Mouse (Mus musculus) forebrain, postnatal 0 days (tissue): ENCODE measurements around the gene Nadk2. TPM values are rescaled to one million over a fixed set of nuclear protein-coding genes. Genes with fewer than 3 reads are reported as not detected.

ENCODE experiments used
- ATAC-seq: fragments of 200-750 bp; cut with Nextera tagmentation; 2 replicates; pipeline ENCODE4 v1.8.0; 2017; ENCODE audit warnings: mild to moderate bottlenecking, moderate library complexity
- DNase-seq: peaks from one replicate; pipeline ENCODE4 v3.0.0-alpha.2; 2015
- H3K27ac ChIP-seq: fragments of 300-500 bp; sonication (generic); 2 replicates; pipeline ENCODE4 v1.5.1; 2014; ENCODE audit warnings: low read depth, mild to moderate bottlenecking, antibody characterized with exemption, low read length, moderate library complexity, mixed read lengths
- H3K27me3 ChIP-seq: fragments of 300-500 bp; sonication (generic); 2 replicates; pipeline ENCODE4 v1.6.1; 2014; ENCODE audit warnings: mild to moderate bottlenecking, low read length, mixed read lengths; ENCODE audit not compliant: insufficient read depth
- H3K36me3 ChIP-seq: fragments of 300-500 bp; sonication (generic); 2 replicates; pipeline ENCODE4 v1.6.1; 2014; ENCODE audit warnings: mild to moderate bottlenecking, moderate library complexity; ENCODE audit not compliant: insufficient read depth
- H3K4me1 ChIP-seq: fragments of 300-500 bp; sonication (generic); 2 replicates; pipeline ENCODE4 v1.6.1; 2014; ENCODE audit warnings: antibody characterized with exemption; ENCODE audit not compliant: insufficient read depth
- H3K4me2 ChIP-seq: fragments of 300-500 bp; sonication (generic); 2 replicates; pipeline ENCODE4 v1.6.1; 2014; ENCODE audit warnings: low read depth, mild to moderate bottlenecking, moderate library complexity
- H3K4me3 ChIP-seq: fragments of 300-500 bp; sonication (generic); 2 replicates; pipeline ENCODE4 v1.5.1; 2014; ENCODE audit warnings: low read depth, low read length, mixed read lengths
- H3K9ac ChIP-seq: fragments of 300-500 bp; sonication (generic); 2 replicates; pipeline ENCODE4 v1.6.1; 2014; ENCODE audit warnings: mild to moderate bottlenecking
- H3K9me3 ChIP-seq: fragments of 300-500 bp; sonication (generic); 2 replicates; pipeline ENCODE4 v1.6.1; 2016; ENCODE audit warnings: low read length
- CTCF ChIP-seq: sonication (generic); IDR thresholded peaks from 2 replicates; pipeline ENCODE4 v1.5.1; 2016; ENCODE audit warnings: antibody characterized with exemption, control low read depth, low read depth
- WGBS: fragments of 180-500 bp; shearing (Covaris S2); extraction: QIAGEN DNeasy Blood & Tissue Kit; methylation state at CpG from one replicate; pipeline ENCODE4 v1.1.7; 2014; 5-methylcytosine and 5-hydroxymethylcytosine counted together
- polyA plus RNA-seq: library from polyadenylated mRNA; unstranded; fragments of >200 nt; fragmentation: Nextera tagmentation; extraction: Ambion mirVana; gene quantifications from 2 replicates; pipeline ENCODE4 v1.2.1, GENCODE M21; 2015
- total RNA-seq: library from RNA; depleted of rRNA; stranded (reverse); fragments of >200 nt; gene quantifications from 2 replicates; pipeline ENCODE4 v1.2.3, GENCODE M21; 2014; rRNA removed

Gene Nadk2
- total RNA-seq: 30.7 and 33.3 TPM in 2 replicates
- polyA plus RNA-seq: 19.3 and 22.6 TPM in 2 replicates

- WGBS: 1% methylated on average over 33 of the region's 54 CpGs
- peak within 1 kb of the TSS; percentile 90 for H3K4me3 ChIP-seq
- H3K27me3 ChIP-seq: no peaks in the 10 kb centered on the region
Measured at GRCm38 (mm10) chr15:9070912-9071555, at the start of gene Nadk2. Gene Nadk2, plus strand, starts transcription at chr15:9071260.

DNA sequence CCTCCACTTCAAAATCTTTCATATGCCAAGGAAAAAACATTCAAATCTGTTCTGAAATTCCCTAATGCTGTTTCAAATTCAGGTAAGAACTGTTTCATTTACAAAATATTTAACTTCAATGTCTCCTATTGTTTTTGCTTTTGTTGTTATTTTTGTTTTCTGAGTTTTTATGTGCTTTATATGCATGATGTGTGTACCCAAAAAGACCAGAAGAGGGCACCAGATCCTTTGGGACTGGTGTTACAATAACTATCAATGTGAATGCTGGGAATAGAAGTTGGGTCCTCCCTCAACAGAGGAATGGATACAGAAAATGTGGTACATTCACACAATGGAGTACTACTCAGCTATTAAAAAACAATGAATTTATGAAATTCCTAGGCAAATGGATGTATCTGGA, 15.4 kb upstream of the Nadk2 start:
- Histone ChIP-seq H3K4me1 (no peaks in the 10 kb centered on the region), H3K4me3 (no peak overlapping the region), H3K9ac (no peak overlapping the region), H3K4me2 (no peak overlapping the region), H3K36me3 (no peaks in the 10 kb centered on the region), H3K9me3 (no peaks in the 10 kb centered on the region), H3K27ac (no peak overlapping the region), H3K27me3 (no peaks in the 10 kb centered on the region)
- no peak for TF ChIP-seq CTCF
- ATAC-seq (no peak), DNase-seq (no peak)

More at GRCm38 (mm10) chr15:9070912-9071555, at the start of gene Nadk2:
- no peak for TF ChIP-seq CTCF
- H3K4me2 ChIP-seq: peak within 1 kb of the TSS; percentile 87
- no peaks in the 10 kb centered on the region; the same call in 1 of the 2 replicates for H3K4me1 ChIP-seq
- peak within 1 kb of the TSS; percentile 88 for H3K27ac ChIP-seq
- ATAC-seq (peak; percentile 98), DNase-seq (peak; percentile 98)
- no peaks in the 10 kb centered on the region for H3K36me3 ChIP-seq
- H3K9ac ChIP-seq: peak within 1 kb of the TSS; percentile 89
- H3K9me3 ChIP-seq: no peaks in the 10 kb centered on the region

DNA sequence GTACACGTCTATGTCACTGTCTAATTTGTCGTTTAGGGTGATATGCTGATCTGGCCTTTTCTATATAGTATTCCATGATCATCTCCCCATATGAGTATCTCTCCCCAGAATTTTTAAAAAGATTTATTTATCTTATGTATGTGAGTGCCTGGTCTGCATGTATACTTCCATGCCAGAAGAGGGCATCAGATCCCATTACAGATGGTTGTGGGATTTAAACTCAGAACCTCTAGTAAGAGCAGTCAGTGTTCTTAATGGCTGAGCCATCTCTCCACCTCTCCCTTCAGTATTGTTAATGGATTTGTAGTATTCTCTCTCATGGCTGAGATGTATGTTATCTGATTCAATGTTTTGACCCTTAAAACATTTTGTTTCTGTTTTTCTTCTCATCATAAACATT, 11.2 kb upstream of the Nadk2 start:
- DNase-seq: no peak
- no peaks in the 10 kb centered on the region for H3K36me3 ChIP-seq
- no peaks in the 10 kb centered on the region for H3K9me3 ChIP-seq
- 87% methylated on average over 2 of the region's 2 CpGs for WGBS
- H3K4me1 ChIP-seq: no peaks in the 10 kb centered on the region
- H3K4me2 ChIP-seq: no peak overlapping the region
- no peak overlapping the region for H3K9ac ChIP-seq
- H3K27me3 ChIP-seq: no peaks in the 10 kb centered on the region
- no peak overlapping the region for H3K27ac ChIP-seq
- no peak overlapping the region for H3K4me3 ChIP-seq
- no peak for TF ChIP-seq CTCF
- ATAC-seq: no peak

GRCm38 (mm10) chr15:9061150-9061882, 9.7 kb upstream of the Nadk2 start:
- TF ChIP-seq CTCF: no peak

GRCm38 (mm10) chr15:9068881-9069280, 2.2 kb upstream of the Nadk2 start:
- DNase-seq (no peak), ATAC-seq (no peak)
- Histone ChIP-seq H3K27me3 (no peaks in the 10 kb centered on the region), H3K4me3 (no peak overlapping the region), H3K9me3 (no peaks in the 10 kb centered on the region), H3K27ac (no peak overlapping the region), H3K4me1 (no peaks in the 10 kb centered on the region; the same call in 1 of the 2 replicates), H3K4me2 (no peak overlapping the region), H3K9ac (no peak overlapping the region), H3K36me3 (no peaks in the 10 kb centered on the region)
- no peak for TF ChIP-seq CTCF
- 89% methylated on average over 4 of the region's 4 CpGs for WGBS

More at GRCm38 (mm10) chr15:9061150-9061882, 9.7 kb upstream of the Nadk2 start:
- Histone ChIP-seq H3K4me1 (no peaks in the 10 kb centered on the region), H3K27me3 (no peaks in the 10 kb centered on the region), H3K9ac (no peak overlapping the region), H3K36me3 (no peaks in the 10 kb centered on the region), H3K4me3 (no peak overlapping the region), H3K9me3 (no peaks in the 10 kb centered on the region), H3K4me2 (no peak overlapping the region), H3K27ac (no peak overlapping the region)
- no peak for DNase-seq
- 48% methylated on average over 7 of the region's 7 CpGs for WGBS
- ATAC-seq: peak; percentile 86

GRCm38 (mm10) chr15:9070353-9070752, 707 bp upstream of the Nadk2 start:
- Histone ChIP-seq H3K4me2 (peak overlapping the region; percentile 87), H3K4me3 (peak overlapping the region; percentile 90), H3K9me3 (no peaks in the 10 kb centered on the region), H3K36me3 (no peaks in the 10 kb centered on the region), H3K27me3 (no peaks in the 10 kb centered on the region), H3K9ac (peak overlapping the region; percentile 89), H3K4me1 (no peaks in the 10 kb centered on the region; the same call in 1 of the 2 replicates), H3K27ac (peak overlapping the region; percentile 88; the same call in 1 of the 2 replicates)
- DNase-seq (no peak), ATAC-seq (no peak)
- TF ChIP-seq CTCF: no peak
- 4% methylated on average over 3 of the region's 3 CpGs for WGBS
